Mouse (Mus musculus) testis, adult 10 weeks (tissue): ENCODE data around the gene Katna1. TPM values are rescaled to one million over a fixed set of nuclear protein-coding genes. Genes with fewer than 3 reads are reported as not detected.

Source experiments
- polyA plus RNA-seq: library from polyadenylated mRNA; stranded (reverse); fragments of 350-450 nt; fragmentation: Illumina TruSeq; extraction: RNeasy Lipid Tissue Mini Kit (QIAGEN cat#74804); gene quantifications from one replicate; pipeline ENCODE4 v1.2.3, GENCODE M21; 2014; ENCODE audit warnings: low read depth, low replicate concordance

Gene Katna1
- polyA plus RNA-seq = 31.2 TPM

DNA sequence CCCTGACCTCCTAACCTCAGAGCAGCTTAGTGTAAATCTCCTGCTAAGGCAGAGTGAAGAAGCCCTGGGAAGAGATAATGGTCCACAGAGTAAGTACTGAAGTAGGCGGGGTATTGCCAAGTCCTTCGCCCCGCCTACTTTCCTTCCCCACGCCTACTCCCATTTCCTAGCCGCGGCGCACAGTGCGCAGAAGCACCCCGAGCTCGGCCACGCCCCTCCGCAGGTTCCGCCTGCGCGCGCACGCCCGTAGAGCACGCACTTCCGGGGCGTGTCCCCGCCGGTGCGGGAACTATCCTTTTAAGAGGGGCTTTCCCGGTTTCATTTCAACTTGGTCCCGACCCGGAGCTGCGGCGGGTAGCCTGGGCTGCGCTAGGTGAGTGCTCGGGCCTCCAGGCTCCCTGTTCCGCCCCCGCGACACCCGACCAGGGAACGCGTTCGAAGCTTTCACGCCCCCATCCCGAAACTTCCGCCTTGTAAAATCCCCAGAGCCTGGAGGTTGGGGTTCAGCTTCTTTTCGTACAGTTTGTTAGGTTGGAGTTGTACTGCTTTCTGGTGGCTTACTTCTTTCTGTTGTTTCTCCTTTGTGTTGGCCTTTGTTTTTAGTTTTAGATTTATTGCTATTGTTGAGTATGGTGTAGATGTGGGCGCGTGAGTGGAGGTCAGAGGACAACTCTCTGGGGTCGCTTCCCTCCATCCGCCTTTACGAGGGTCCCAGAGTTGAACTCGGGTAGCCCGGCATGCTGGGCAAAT is at the start of gene Katna1:
Gene Katna1 (plus strand): TSS at position 250 of the 750 bp plus-strand sequence.

DNA sequence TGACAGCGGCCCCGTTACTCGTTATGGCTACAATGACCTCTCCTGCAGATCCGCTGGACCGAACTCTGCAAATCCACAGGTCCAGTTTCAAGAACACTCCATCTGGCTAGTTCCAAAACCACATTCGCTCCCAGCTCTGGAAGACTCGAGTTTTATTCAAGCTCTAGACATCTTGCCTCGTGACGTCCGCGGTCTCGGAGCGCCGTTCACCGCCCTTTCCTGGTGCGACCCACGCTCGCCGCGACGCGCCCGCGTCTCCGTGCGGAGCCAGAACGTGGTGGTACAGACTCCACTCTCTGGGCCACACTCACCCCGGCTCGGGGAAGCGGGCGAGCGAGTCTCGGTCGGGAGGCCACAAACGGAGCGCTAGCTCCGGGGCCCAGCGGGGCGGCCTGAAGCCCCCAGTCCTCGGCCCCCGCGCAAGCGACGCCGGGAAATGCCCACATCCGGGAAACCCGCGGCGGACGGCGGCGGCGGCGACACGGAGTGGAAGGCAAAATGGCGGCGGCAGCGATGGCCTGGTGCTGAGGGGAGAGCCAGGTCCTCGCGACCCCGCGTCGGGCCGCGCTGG is 45.0 kb upstream of the Katna1 start, which contains the start of the genes Pcmt1 and Lats1:
Gene Pcmt1 (minus strand): TSS at position 406 of the 571 bp plus-strand sequence.
Gene Lats1 (plus strand): TSS at position 484 of the 571 bp plus-strand sequence.

DNA sequence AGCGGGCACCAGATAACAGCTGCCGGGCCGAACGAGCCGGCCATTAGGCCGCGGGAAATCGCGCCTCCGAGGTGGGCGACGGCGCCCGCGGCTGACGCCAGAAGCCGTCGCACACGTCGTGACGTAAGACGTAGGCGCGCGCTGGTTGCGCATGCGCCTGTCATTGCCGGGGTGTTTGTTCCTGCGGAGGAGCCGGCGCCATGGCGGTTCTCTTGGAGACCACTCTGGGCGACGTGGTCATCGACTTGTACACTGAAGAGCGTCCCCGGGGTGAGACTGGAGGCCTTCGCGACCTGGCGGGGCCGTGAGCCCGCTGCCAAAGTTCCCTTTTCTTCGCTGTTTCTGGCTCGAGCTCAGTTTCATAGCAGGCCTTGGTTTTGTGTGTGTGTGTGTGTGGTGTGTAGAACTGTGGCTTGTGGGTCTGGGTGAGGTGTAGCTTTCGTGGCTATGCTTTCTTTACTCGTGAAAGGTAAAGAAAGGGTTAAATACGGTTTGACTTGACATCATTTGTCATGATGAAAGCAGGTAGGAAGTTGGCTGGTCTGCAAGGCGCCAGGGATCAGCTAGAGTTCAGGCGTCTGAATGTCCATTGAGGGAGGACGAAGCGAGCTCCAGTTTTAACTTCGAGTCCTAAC is 67.1 kb downstream of the Katna1 start, which contains the start of the genes Ginm1 and Ppil4:
Gene Ginm1 (minus strand): TSS at position 74 of the 635 bp plus-strand sequence.
Gene Ppil4 (plus strand): TSS at position 141 of the 635 bp plus-strand sequence.

Other genes with a start within 250 kb of the Katna1 start
- gene Lrp11, start 136.2 kb upstream of the Katna1 start, polyA plus RNA-seq = 7.2 TPM
- 46.8 TPM for gene Nup43, start 58.5 kb upstream of the Katna1 start, polyA plus RNA-seq
- gene Pcmt1, start 44.9 kb upstream of the Katna1 start, polyA plus RNA-seq = 262 TPM
- 26.4 TPM for gene Lats1, start 44.8 kb upstream of the Katna1 start, polyA plus RNA-seq
- gene Ginm1, start 66.8 kb downstream of the Katna1 start, polyA plus RNA-seq = 97.7 TPM
- gene Ppil4, start 66.9 kb downstream of the Katna1 start, polyA plus RNA-seq = 59.3 TPM
- 0.10 TPM for gene Zc3h12d, start 106.5 kb downstream of the Katna1 start, polyA plus RNA-seq
- gene Tab2, start 230.2 kb downstream of the Katna1 start, polyA plus RNA-seq = 43.1 TPM